Mouse (Mus musculus) intestine, postnatal 0 days (tissue): ENCODE measurements around the gene Zfand3. TPM values are rescaled to one million over a fixed set of nuclear protein-coding genes. Genes with fewer than 3 reads are reported as not detected.

Experiments
- ATAC-seq: fragments of 200-750 bp; cut with Nextera tagmentation; 2 replicates; pipeline ENCODE4 v1.8.0; 2017; ENCODE audit warnings: mild to moderate bottlenecking, moderate TSS enrichment, moderate library complexity
- H3K27ac ChIP-seq: fragments of 300-500 bp; sonication (generic); 2 replicates; pipeline ENCODE4 v1.5.1; 2014; ENCODE audit warnings: mild to moderate bottlenecking, low read depth, low read length, moderate library complexity
- H3K27me3 ChIP-seq: fragments of 300-500 bp; sonication (generic); replicated peaks from 2 replicates; pipeline ENCODE4 v1.6.1; 2014; ENCODE audit warnings: low read length, mixed read lengths; ENCODE audit not compliant: control insufficient read depth, insufficient read depth
- H3K36me3 ChIP-seq: fragments of 300-500 bp; sonication (generic); 2 replicates; pipeline ENCODE4 v1.6.1; 2014; ENCODE audit warnings: mild to moderate bottlenecking, moderate library complexity; ENCODE audit not compliant: control insufficient read depth, insufficient read depth
- H3K4me1 ChIP-seq: fragments of 300-500 bp; sonication (generic); replicated peaks from 2 replicates; pipeline ENCODE4 v1.6.1; 2014; ENCODE audit warnings: antibody characterized with exemption, low read length, mixed read lengths; ENCODE audit not compliant: control insufficient read depth, insufficient read depth
- H3K4me2 ChIP-seq: fragments of 300-500 bp; sonication (generic); replicated peaks from 2 replicates; pipeline ENCODE4 v1.6.1; 2014; ENCODE audit warnings: low read depth, mild to moderate bottlenecking, moderate library complexity
- H3K4me3 ChIP-seq: fragments of 300-500 bp; sonication (generic); 2 replicates; pipeline ENCODE4 v1.5.1; 2014; ENCODE audit warnings: low read depth, low read length
- H3K9ac ChIP-seq: fragments of 300-500 bp; sonication (generic); 2 replicates; pipeline ENCODE4 v1.6.1; 2014; ENCODE audit warnings: mild to moderate bottlenecking, low read depth, low read length
- H3K9me3 ChIP-seq: fragments of 300-500 bp; sonication (generic); 2 replicates; pipeline ENCODE4 v1.6.1; 2016; ENCODE audit warnings: mixed run types; ENCODE audit not compliant: control insufficient read depth
- CTCF ChIP-seq: sonication (generic); IDR thresholded peaks from 2 replicates; pipeline ENCODE4 v1.5.1; 2016; ENCODE audit warnings: low read depth, mild to moderate bottlenecking, control low read depth, antibody characterized with exemption, moderate library complexity
- WGBS: fragments of 180-500 bp; shearing (Covaris S2); extraction: QIAGEN DNeasy Blood & Tissue Kit; methylation state at CpG from one replicate; pipeline ENCODE4 v1.1.7; 2014; 5-methylcytosine and 5-hydroxymethylcytosine counted together
- polyA plus RNA-seq: library from polyadenylated mRNA; unstranded; fragments of >200 nt; fragmentation: Nextera tagmentation; extraction: Ambion mirVana; gene quantifications from 2 replicates; pipeline ENCODE4 v1.2.1, GENCODE M21; 2015

The Zfand3 gene
- polyA plus RNA-seq, 1 experiment from 2014 or later: 38.0 TPM

GRCm38 (mm10) chr17:30024651-30025050, 20.1 kb downstream of the Zfand3 start:
- Histone ChIP-seq H3K4me2 (no peak overlapping the region), H3K36me3 (no peaks in the 10 kb centered on the region), H3K9me3 (no peaks in the 10 kb centered on the region), H3K27me3 (no peaks in the 10 kb centered on the region), H3K4me3 (no peak overlapping the region), H3K27ac (no peak overlapping the region), H3K4me1 (peaks cover 22% of the 10 kb centered on the region), H3K9ac (no peak overlapping the region)
- TF ChIP-seq CTCF: peak; percentile 88
- 53% methylated on average over 5 of the region's 5 CpGs for WGBS
- no peak for ATAC-seq

- TF ChIP-seq CTCF: no peak
- no peaks in the 10 kb centered on the region for H3K9me3 ChIP-seq
- no peak for ATAC-seq
- WGBS: 30% methylated on average over 6 of the region's 6 CpGs
- no peak overlapping the region for H3K27ac ChIP-seq
- H3K9ac ChIP-seq: no peak overlapping the region
- H3K4me2 ChIP-seq: no peak overlapping the region
- no peak overlapping the region for H3K4me3 ChIP-seq
- peaks cover 20% of the 10 kb centered on the region for H3K4me1 ChIP-seq
- H3K36me3 ChIP-seq: no peaks in the 10 kb centered on the region
- H3K27me3 ChIP-seq: no peaks in the 10 kb centered on the region
Observed at GRCm38 (mm10) chr17:30026617-30027016, 22.1 kb downstream of the Zfand3 start.

- 0 out of 2 replicates have a peak overlapping the region, but pooled peaks have one; percentile 2 for H3K4me2 ChIP-seq
- H3K9me3 ChIP-seq: no peaks in the 10 kb centered on the region
- no peaks in the 10 kb centered on the region for H3K27me3 ChIP-seq
- H3K4me1 ChIP-seq: peaks cover 20% of the 10 kb centered on the region
- H3K4me3 ChIP-seq: no peak overlapping the region
- TF ChIP-seq CTCF: no peak
- no peak overlapping the region for H3K27ac ChIP-seq
- no peak overlapping the region for H3K9ac ChIP-seq
- no peaks in the 10 kb centered on the region for H3K36me3 ChIP-seq
- WGBS: 19% methylated on average over 1 of the region's 1 CpGs
- 0 out of 2 replicates have a peak, but pooled peaks have one; percentile 22 for ATAC-seq
Observed at GRCm38 (mm10) chr17:30027343-30028029, 23.0 kb downstream of the Zfand3 start.

- Histone ChIP-seq H3K9ac (no peak overlapping the region), H3K4me2 (no peak overlapping the region), H3K36me3 (no peaks in the 10 kb centered on the region), H3K27ac (no peak overlapping the region), H3K9me3 (no peaks in the 10 kb centered on the region), H3K4me3 (no peak overlapping the region), H3K27me3 (no peaks in the 10 kb centered on the region), H3K4me1 (peaks cover 20% of the 10 kb centered on the region)
- no peak for TF ChIP-seq CTCF
- 50% methylated on average over 7 of the region's 7 CpGs for WGBS
- ATAC-seq: no peak
Observed at GRCm38 (mm10) chr17:30029633-30030226, 25.2 kb downstream of the Zfand3 start.

GRCm38 (mm10) chr17:30032796-30033195, 28.3 kb downstream of the Zfand3 start:
- no peak for ATAC-seq
- TF ChIP-seq CTCF: no peak
- H3K9ac ChIP-seq: no peak overlapping the region
- no peaks in the 10 kb centered on the region for H3K9me3 ChIP-seq
- H3K27ac ChIP-seq: no peak overlapping the region
- H3K27me3 ChIP-seq: no peaks in the 10 kb centered on the region
- 90% methylated on average over 4 of the region's 4 CpGs for WGBS
- H3K4me1 ChIP-seq: peaks cover 11% of the 10 kb centered on the region
- no peak overlapping the region for H3K4me2 ChIP-seq
- 0 out of 2 replicates have a peak, but pooled peaks cover 4% of the 10 kb centered on the region for H3K36me3 ChIP-seq
- H3K4me3 ChIP-seq: no peak overlapping the region

GRCm38 (mm10) chr17:30033991-30034390, 29.5 kb downstream of the Zfand3 start:
- no peak overlapping the region for H3K27ac ChIP-seq
- TF ChIP-seq CTCF: no peak
- no peak overlapping the region for H3K4me3 ChIP-seq
- peaks cover 7% of the 10 kb centered on the region; the same call in 1 of the 2 replicates for H3K4me1 ChIP-seq
- no peak overlapping the region for H3K4me2 ChIP-seq
- no peak for ATAC-seq
- H3K36me3 ChIP-seq: 0 out of 2 replicates have a peak, but pooled peaks cover 6% of the 10 kb centered on the region
- no peaks in the 10 kb centered on the region for H3K9me3 ChIP-seq
- H3K27me3 ChIP-seq: no peaks in the 10 kb centered on the region
- 83% methylated on average over 4 of the region's 4 CpGs for WGBS
- H3K9ac ChIP-seq: no peak overlapping the region
